Mouse (Mus musculus): ENCODE results near the gene Irak2.
"Not testable (repeated sequence)": the region's sequence is repeated elsewhere in the genome, so short reads cannot be mapped to it uniquely, and the experiment has no call there.

The Irak2 gene

GRCm38 (mm10) chr6:113667611-113668122 lies 29.4 kb downstream of the Irak2 start:
- DNase-seq (ENCODE audit: low spot score in 2 of 2), result no peak

- peak; percentile 75 to 78 for DNase-seq (ENCODE audit: low spot score in 2 of 2)
Observed at GRCm38 (mm10) chr6:113668287-113669154, 30.3 kb downstream of the Irak2 start.

GRCm38 (mm10) chr6:113669821-113670220 lies 31.6 kb downstream of the Irak2 start:
- DNase-seq (ENCODE audit: low spot score in 2 of 2), result peak; percentile 76 to 80

GRCm38 (mm10) chr6:113672029-113672428 lies 33.8 kb downstream of the Irak2 start:
- DNase-seq (ENCODE audit: low spot score in 2 of 2), result not testable (repeated sequence)

GRCm38 (mm10) chr6:113672989-113673388 lies 34.7 kb downstream of the Irak2 start:
- no peak for DNase-seq (ENCODE audit: low spot score in 2 of 2)

- DNase-seq (ENCODE audit: low spot score in 2 of 2), result no peak
Observed at GRCm38 (mm10) chr6:113675234-113675633, 37.0 kb downstream of the Irak2 start.

- no peak for DNase-seq (ENCODE audit: low spot score in 2 of 2)
Observed at GRCm38 (mm10) chr6:113675991-113676390, 37.7 kb downstream of the Irak2 start.

GRCm38 (mm10) chr6:113677070-113677734 lies 38.9 kb downstream of the Irak2 start:
- peak; percentile 70 to 74 for DNase-seq (ENCODE audit: low spot score in 2 of 2)

GRCm38 (mm10) chr6:113678246-113679012 lies 40.2 kb downstream of the Irak2 start:
- no peak for DNase-seq (ENCODE audit: low spot score in 2 of 2)

GRCm38 (mm10) chr6:113679993-113680566 lies 41.8 kb downstream of the Irak2 start:
- DNase-seq (ENCODE audit: low spot score in 2 of 2), result no peak

GRCm38 (mm10) chr6:113681271-113681670 lies 43.0 kb downstream of the Irak2 start:
- DNase-seq (ENCODE audit: low spot score in 2 of 2), result peak; percentile 84 to 88

GRCm38 (mm10) chr6:113683081-113683825 lies 45.0 kb downstream of the Irak2 start:
- no peak for DNase-seq (ENCODE audit: low spot score in 2 of 2)

GRCm38 (mm10) chr6:113686551-113687125 lies 48.4 kb downstream of the Irak2 start:
- no peak for DNase-seq (ENCODE audit: low spot score in 2 of 2)

GRCm38 (mm10) chr6:113690008-113690399 lies 51.7 kb downstream of the Irak2 start:
- DNase-seq (ENCODE audit: low spot score in 2 of 2), result no peak

GRCm38 (mm10) chr6:113690400-113691083 lies 52.3 kb downstream of the Irak2 start:
- peak; percentile 59 to 72 for DNase-seq (ENCODE audit: low spot score in 2 of 2)

GRCm38 (mm10) chr6:113691084-113691462 lies 52.8 kb downstream of the Irak2 start:
- no peak for DNase-seq (ENCODE audit: low spot score in 2 of 2)

GRCm38 (mm10) chr6:113692661-113693133 lies 54.4 kb downstream of the Irak2 start:
- DNase-seq (ENCODE audit: low spot score in 2 of 2), result peak; percentile 38 to 53

- DNase-seq (ENCODE audit: low spot score in 2 of 2), result no peak
Observed at GRCm38 (mm10) chr6:113693377-113693776, 55.1 kb downstream of the Irak2 start.

GRCm38 (mm10) chr6:113695203-113695602 lies 56.9 kb downstream of the Irak2 start:
- no peak for DNase-seq (ENCODE audit: low spot score in 2 of 2)

Data from spleen, postnatal 36 days (tissue).